Mouse (Mus musculus) cerebellum, adult 11 months (tissue): ENCODE measurements around the gene Myo6.
A peak's percentile ranks its signal among the peaks of the same experiment; 100 is the strongest.

Experiments used
- DNase-seq: peaks from one replicate; pipeline ENCODE4 v3.0.0; 2022

The Myo6 gene

GRCm38 (mm10) chr9:80184138-80184537 is 19.3 kb downstream of the Myo6 start:
- no peak for DNase-seq

GRCm38 (mm10) chr9:80185737-80186136 is 20.9 kb downstream of the Myo6 start:
- no peak for DNase-seq

GRCm38 (mm10) chr9:80186693-80187092 is 21.9 kb downstream of the Myo6 start:
- no peak for DNase-seq

- DNase-seq = no peak
Measured at GRCm38 (mm10) chr9:80188324-80188893, 23.6 kb downstream of the Myo6 start.

GRCm38 (mm10) chr9:80191240-80191639 is 26.4 kb downstream of the Myo6 start:
- DNase-seq = no peak

GRCm38 (mm10) chr9:80192324-80192723 is 27.5 kb downstream of the Myo6 start:
- DNase-seq = peak; percentile 17

GRCm38 (mm10) chr9:80194446-80194845 is 29.6 kb downstream of the Myo6 start:
- DNase-seq = no peak

GRCm38 (mm10) chr9:80196161-80196560 is 31.3 kb downstream of the Myo6 start:
- DNase-seq = no peak

- DNase-seq = no peak
Measured at GRCm38 (mm10) chr9:80197233-80197632, 32.4 kb downstream of the Myo6 start.

GRCm38 (mm10) chr9:80200855-80201254 is 36.0 kb downstream of the Myo6 start:
- DNase-seq = no peak

- no peak for DNase-seq
Measured at GRCm38 (mm10) chr9:80202374-80203060, 37.7 kb downstream of the Myo6 start.

- no peak for DNase-seq
Measured at GRCm38 (mm10) chr9:80208681-80209080, 43.9 kb downstream of the Myo6 start.

GRCm38 (mm10) chr9:80209459-80209858 is 44.6 kb downstream of the Myo6 start:
- DNase-seq = no peak

GRCm38 (mm10) chr9:80210096-80210495 is 45.3 kb downstream of the Myo6 start:
- DNase-seq = no peak

GRCm38 (mm10) chr9:80213428-80213827 is 48.6 kb downstream of the Myo6 start:
- DNase-seq = no peak

GRCm38 (mm10) chr9:80215502-80215901 is 50.7 kb downstream of the Myo6 start:
- no peak for DNase-seq

GRCm38 (mm10) chr9:80216786-80217501 is 52.1 kb downstream of the Myo6 start:
- DNase-seq = no peak

GRCm38 (mm10) chr9:80218718-80219117 is 53.9 kb downstream of the Myo6 start:
- no peak for DNase-seq

GRCm38 (mm10) chr9:80223989-80224635 is 59.3 kb downstream of the Myo6 start:
- no peak for DNase-seq

GRCm38 (mm10) chr9:80226579-80227325 is 61.9 kb downstream of the Myo6 start:
- DNase-seq = no peak

GRCm38 (mm10) chr9:80233831-80234455 is 69.1 kb downstream of the Myo6 start:
- no peak for DNase-seq

GRCm38 (mm10) chr9:80237184-80237799 is 72.5 kb downstream of the Myo6 start:
- no peak for DNase-seq
